Mouse (Mus musculus) midbrain, postnatal 0 days (tissue): ENCODE results near the gene Zzef1. TPM values are rescaled to one million over a fixed set of nuclear protein-coding genes. Genes with fewer than 3 reads are reported as not detected.
A peak's percentile ranks its signal among the peaks of the same experiment; 100 is the strongest.

Source experiments
- ATAC-seq: fragments of 200-750 bp; cut with Nextera tagmentation; 2 replicates; pipeline ENCODE4 v1.8.0; 2017; ENCODE audit warnings: moderate number of reproducible peaks, mild to moderate bottlenecking, moderate TSS enrichment, moderate library complexity; ENCODE audit not compliant: low FRiP score
- DNase-seq: peaks from one replicate; pipeline ENCODE4 v3.0.0-alpha.2; 2015; ENCODE audit warnings: low spot score
- H3K27ac ChIP-seq: fragments of 300-500 bp; sonication (generic); 2 replicates; pipeline ENCODE4 v1.5.1; 2014; ENCODE audit warnings: low read depth, mild to moderate bottlenecking, low read length, mixed read lengths
- H3K27me3 ChIP-seq: fragments of 300-500 bp; sonication (generic); 2 replicates; pipeline ENCODE4 v1.6.1; 2014; ENCODE audit warnings: low read length, control low read depth, mixed read lengths; ENCODE audit not compliant: insufficient read depth
- H3K36me3 ChIP-seq: fragments of 300-500 bp; sonication (generic); 2 replicates; pipeline ENCODE4 v1.6.1; 2014; ENCODE audit warnings: low read length, control low read depth, mixed read lengths; ENCODE audit not compliant: insufficient read depth
- H3K4me1 ChIP-seq: fragments of 300-500 bp; sonication (generic); 2 replicates; pipeline ENCODE4 v1.6.1; 2014; ENCODE audit warnings: mild to moderate bottlenecking, control low read depth, antibody characterized with exemption, low read length, mixed read lengths; ENCODE audit not compliant: insufficient read depth
- H3K4me2 ChIP-seq: fragments of 300-500 bp; sonication (generic); 2 replicates; pipeline ENCODE4 v1.6.1; 2014; ENCODE audit warnings: low read depth, mild to moderate bottlenecking, low read length, mixed read lengths; ENCODE audit not compliant: poor library complexity, severe bottlenecking
- H3K4me3 ChIP-seq: fragments of 300-500 bp; sonication (generic); 2 replicates; pipeline ENCODE4 v1.5.1; 2014; ENCODE audit warnings: low read depth, mild to moderate bottlenecking, low read length, moderate library complexity
- H3K9ac ChIP-seq: fragments of 300-500 bp; sonication (generic); replicated peaks from 2 replicates; pipeline ENCODE4 v1.6.1; 2014; ENCODE audit warnings: mild to moderate bottlenecking, low read length, moderate library complexity, mixed read lengths; ENCODE audit not compliant: poor library complexity, severe bottlenecking
- H3K9me3 ChIP-seq: fragments of 300-500 bp; sonication (generic); 2 replicates; pipeline ENCODE4 v1.6.1; 2016; ENCODE audit warnings: low read length, control low read depth
- CTCF ChIP-seq: IDR thresholded peaks from 2 replicates; pipeline ENCODE4 v1.5.1; 2016; ENCODE audit warnings: antibody characterized with exemption, mild to moderate bottlenecking
- WGBS: fragments of 180-500 bp; shearing (Covaris S2); extraction: QIAGEN DNeasy Blood & Tissue Kit; methylation state at CpG from one replicate; pipeline ENCODE4 v1.1.7; 2014; 5-methylcytosine and 5-hydroxymethylcytosine counted together
- polyA plus RNA-seq: library from polyadenylated mRNA; unstranded; fragments of >200 nt; fragmentation: Nextera tagmentation; extraction: Ambion mirVana; gene quantifications from 2 replicates; pipeline ENCODE4 v1.2.1, GENCODE M21; 2015
- total RNA-seq: library from RNA; depleted of rRNA; stranded (reverse); fragments of >200 nt; gene quantifications from 2 replicates; pipeline ENCODE4 v1.2.3, GENCODE M21; 2014

Zzef1 gene
- total and polyA plus RNA-seq, 2 experiments from 2014 or later, result 10.0 to 39.7 TPM

DNA sequence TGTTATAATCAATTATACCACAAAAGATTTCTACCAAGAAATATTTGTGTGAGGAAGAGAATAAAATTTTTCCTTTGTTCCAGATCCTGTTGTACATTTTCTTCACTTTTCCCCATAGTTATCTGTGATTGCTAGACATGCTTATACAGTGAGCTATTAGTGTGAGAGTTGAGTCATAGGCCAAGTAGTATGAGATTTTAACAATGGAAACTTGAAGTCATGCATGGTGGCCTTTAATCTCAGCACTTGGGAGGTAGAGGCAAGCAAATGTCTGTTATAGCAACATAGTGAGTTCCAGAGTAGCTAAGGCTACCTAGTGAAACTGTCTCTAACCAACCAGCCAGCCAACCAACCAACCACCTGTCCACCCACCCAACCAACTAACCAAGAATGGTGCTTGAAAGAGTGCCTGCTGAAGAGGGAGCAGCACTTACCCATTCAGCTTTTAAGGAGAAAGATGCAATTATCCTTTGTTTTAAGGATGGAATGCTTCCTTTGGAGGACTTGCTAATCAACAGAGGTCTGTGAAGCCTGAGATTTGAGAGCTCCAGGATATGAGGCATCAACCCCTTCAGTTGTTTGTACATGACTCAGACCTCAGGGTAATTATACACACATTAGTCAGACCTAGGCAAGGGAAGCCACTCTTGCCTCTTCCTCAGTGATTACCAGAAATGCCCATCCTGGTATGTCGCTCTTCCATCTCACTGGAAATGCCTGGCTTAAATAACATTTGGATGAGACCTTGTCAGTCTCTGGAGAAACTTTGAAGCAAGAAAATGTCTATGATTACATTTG lies 52.0 kb downstream of the Zzef1 start:
- no peak for TF ChIP-seq CTCF
- H3K9me3 ChIP-seq, result no peaks in the 10 kb centered on the region
- peaks cover 56% of the 10 kb centered on the region for H3K36me3 ChIP-seq
- no peaks in the 10 kb centered on the region for H3K4me1 ChIP-seq
- DNase-seq, result no peak
- H3K27me3 ChIP-seq, result no peaks in the 10 kb centered on the region
- H3K4me2 ChIP-seq, result no peak overlapping the region
- no peak for ATAC-seq
- no peak overlapping the region for H3K4me3 ChIP-seq
- WGBS, result 97% methylated on average over 1 of the region's 1 CpGs
- H3K9ac ChIP-seq, result no peak overlapping the region
- H3K27ac ChIP-seq, result no peak overlapping the region

DNA sequence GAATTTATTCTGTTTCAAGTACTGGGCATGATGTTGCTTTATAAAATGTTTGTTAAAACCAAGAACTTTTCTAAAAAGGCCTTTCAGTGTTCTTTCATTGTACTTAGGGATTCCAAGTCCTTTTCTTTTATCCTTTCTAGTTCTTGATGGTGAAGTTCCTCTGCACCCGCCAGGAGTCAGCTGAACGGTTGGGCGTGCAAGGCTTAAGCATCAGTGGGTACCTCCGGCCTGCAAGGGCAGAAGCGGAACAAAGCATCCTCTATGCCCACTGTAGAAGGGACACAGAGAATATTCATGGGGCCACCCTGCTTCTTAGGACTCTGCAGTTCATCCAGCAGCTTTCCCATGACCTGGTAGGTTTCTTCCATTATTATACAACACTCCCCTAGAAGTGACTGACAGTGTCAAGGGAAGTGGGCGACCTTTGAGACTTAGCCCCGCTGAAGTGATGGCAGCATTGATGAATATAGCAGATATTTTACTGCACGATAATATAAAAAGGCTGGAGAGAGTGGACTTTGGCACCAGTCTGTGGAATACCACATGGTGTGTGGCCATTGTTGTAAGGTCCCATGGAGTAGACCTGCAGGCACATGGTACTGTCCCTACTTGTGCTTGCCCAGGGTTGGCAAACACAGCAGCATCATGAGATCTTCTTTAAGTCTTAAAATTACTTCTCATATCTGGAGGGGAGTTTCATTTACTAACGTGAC lies 54.5 kb downstream of the Zzef1 start:
- H3K27ac ChIP-seq, result no peak overlapping the region
- peak; percentile 68; the same call in 1 of the 2 replicates for ATAC-seq
- WGBS, result 73% methylated on average over 9 of the region's 9 CpGs
- no peak overlapping the region for H3K9ac ChIP-seq
- H3K4me3 ChIP-seq, result no peak overlapping the region
- peak; percentile 27 for DNase-seq
- no peaks in the 10 kb centered on the region for H3K27me3 ChIP-seq
- H3K9me3 ChIP-seq, result no peaks in the 10 kb centered on the region
- TF ChIP-seq CTCF, result no peak
- no peak overlapping the region for H3K4me2 ChIP-seq
- H3K36me3 ChIP-seq, result peaks cover 64% of the 10 kb centered on the region
- no peaks in the 10 kb centered on the region for H3K4me1 ChIP-seq

DNA sequence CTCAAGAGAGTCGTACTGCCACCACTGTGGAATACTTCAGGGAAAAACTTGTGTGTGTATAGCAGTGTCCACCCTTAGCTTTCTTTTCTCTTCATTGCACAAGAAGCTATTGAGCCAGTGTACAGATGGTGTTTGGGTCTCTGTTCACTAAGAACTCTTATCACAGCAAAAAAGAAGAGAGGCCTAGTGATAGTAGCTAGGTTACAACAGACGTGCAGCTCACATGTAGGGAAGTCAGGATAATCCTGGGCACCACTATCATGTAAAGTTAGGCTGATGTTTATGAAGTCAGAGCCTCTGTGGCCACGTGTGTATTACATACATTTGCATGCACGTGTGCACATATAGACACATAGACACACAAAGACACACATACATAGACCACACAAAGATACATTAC lies 55.2 kb downstream of the Zzef1 start:
- Histone ChIP-seq H3K4me1 (no peaks in the 10 kb centered on the region), H3K4me3 (no peak overlapping the region), H3K36me3 (peaks cover 59% of the 10 kb centered on the region), H3K27ac (no peak overlapping the region), H3K4me2 (no peak overlapping the region), H3K9me3 (no peaks in the 10 kb centered on the region), H3K9ac (no peak overlapping the region), H3K27me3 (no peaks in the 10 kb centered on the region)
- DNase-seq (no peak), ATAC-seq (no peak)
- TF ChIP-seq CTCF, result no peak
- WGBS, result 86% methylated on average over 4 of the region's 4 CpGs

DNA sequence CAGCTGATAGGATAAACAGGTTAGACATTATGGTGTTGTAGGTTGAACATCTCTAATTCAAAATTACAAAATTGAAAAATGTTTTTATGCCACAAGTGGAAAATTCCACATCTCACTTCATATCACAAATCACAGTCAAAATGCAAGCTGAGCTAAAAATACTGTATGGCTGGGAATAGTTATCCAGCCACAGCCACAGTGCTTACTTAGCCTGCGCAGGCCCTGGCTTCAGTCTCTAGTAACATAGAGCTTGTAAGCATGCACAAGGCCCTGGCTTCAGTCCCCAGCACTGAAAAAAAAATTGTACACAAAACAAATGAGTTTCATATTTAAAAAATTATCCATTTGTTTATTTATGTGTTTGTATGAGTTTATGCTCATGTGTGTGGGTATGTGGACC lies 56.1 kb downstream of the Zzef1 start:
- Histone ChIP-seq H3K36me3 (peaks cover 63% of the 10 kb centered on the region), H3K4me3 (no peak overlapping the region), H3K9ac (no peak overlapping the region), H3K4me1 (no peaks in the 10 kb centered on the region), H3K27me3 (no peaks in the 10 kb centered on the region), H3K9me3 (no peaks in the 10 kb centered on the region), H3K4me2 (no peak overlapping the region), H3K27ac (no peak overlapping the region)
- 97% methylated on average over 1 of the region's 1 CpGs for WGBS
- DNase-seq, result no peak
- no peak for ATAC-seq
- no peak for TF ChIP-seq CTCF

DNA sequence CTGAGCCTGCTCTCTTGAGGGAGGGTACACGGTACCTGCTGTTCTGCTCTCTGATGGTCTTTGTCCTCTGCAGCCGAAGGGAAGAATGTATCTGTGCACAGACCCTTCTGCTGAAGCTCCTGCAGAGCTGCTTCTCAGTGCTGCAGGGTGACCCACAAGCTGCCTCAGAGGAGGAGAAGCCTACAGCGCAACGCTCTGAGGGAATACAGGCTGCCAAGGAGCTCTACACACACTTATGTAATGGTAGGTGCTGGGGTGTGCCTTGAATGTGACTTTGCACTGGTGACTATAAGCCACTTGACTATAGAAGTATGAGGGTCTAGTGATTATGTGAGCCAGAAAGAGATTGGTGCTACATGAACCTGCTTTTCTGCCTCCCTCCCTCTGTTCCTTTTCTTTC lies 57.1 kb downstream of the Zzef1 start:
- Histone ChIP-seq H3K4me3 (no peak overlapping the region), H3K4me2 (no peak overlapping the region), H3K36me3 (peaks cover 62% of the 10 kb centered on the region), H3K27me3 (no peaks in the 10 kb centered on the region), H3K9ac (no peak overlapping the region), H3K4me1 (no peaks in the 10 kb centered on the region), H3K9me3 (no peaks in the 10 kb centered on the region), H3K27ac (no peak overlapping the region)
- no peak for DNase-seq
- TF ChIP-seq CTCF, result no peak
- no peak for ATAC-seq
- WGBS, result 87% methylated on average over 4 of the region's 4 CpGs

DNA sequence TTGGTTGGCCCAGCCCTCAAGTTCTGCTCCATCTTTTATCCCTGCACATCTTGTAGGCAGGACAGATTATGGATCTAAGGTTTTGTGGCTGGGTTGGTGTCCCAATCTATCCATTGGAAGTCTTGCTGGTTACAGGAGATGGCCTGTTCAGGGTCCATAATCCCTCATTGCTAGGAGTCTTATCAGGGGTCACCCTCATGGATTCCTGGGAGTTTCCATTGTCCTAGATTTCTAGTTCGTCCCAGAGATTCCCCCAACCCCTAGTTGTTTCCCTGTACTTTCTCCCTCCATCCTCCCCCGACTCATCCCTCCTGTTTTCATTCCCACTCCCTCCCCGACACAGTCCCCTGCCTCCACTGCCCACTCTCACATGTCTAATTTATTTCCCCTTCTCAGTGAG lies 58.2 kb downstream of the Zzef1 start:
- WGBS, result 96% methylated on average over 3 of the region's 3 CpGs
- Histone ChIP-seq H3K4me2 (no peak overlapping the region), H3K27me3 (no peaks in the 10 kb centered on the region), H3K9ac (no peak overlapping the region), H3K4me3 (no peak overlapping the region), H3K4me1 (no peaks in the 10 kb centered on the region), H3K27ac (no peak overlapping the region), H3K9me3 (no peaks in the 10 kb centered on the region), H3K36me3 (peaks cover 55% of the 10 kb centered on the region)
- no peak for TF ChIP-seq CTCF
- DNase-seq (no peak), ATAC-seq (no peak)
